Mouse (Mus musculus) right cerebral cortex, postnatal 36 days (tissue): ENCODE measurements around the gene Myo10.
"Not testable (repeated sequence)": the region's sequence is repeated elsewhere in the genome, so short reads cannot be mapped to it uniquely, and the experiment has no call there.

Experiments
- DNase-seq, 2 experiments: peaks; one replicate each; pipeline ENCODE4 v3.0.0; 2022; ENCODE audit warnings: low spot score in 2 of 2, mixed read lengths in 1 of 2

Myo10 gene

DNA sequence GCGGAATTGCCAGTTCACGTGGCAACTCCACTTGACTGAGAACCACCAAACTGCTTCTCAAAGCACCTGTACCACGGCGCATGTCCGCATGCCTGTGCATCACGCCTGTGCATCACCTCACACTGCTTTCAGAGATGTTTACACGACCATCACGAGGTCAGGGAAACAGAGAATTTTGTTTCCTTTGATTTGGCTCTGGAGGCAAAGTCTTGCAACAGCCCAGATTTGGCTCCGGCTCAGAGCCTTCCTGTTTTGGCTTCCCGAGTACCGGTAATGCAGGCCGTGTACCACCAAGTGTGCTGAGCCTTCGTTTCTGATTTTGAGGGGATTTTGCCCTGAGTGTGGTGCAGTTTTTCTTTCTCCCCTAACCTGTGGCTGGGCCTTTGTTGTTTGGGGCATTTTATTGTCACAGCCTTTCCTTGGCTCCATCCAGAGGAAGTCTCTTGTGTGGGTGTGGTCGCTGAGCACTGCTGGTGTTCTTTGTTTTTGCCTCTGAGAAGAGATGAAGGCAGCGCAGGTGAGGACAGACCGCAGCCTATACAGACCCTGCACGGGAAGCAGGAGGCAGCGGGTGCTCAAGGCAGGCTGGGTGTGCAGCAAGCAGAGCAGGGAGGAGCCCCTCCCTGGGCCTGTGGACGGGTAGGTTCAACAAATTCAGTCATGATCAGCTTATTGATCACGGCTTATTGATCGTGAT lies 70.1 kb downstream of the Myo10 start:
- DNase-seq: no peak

DNA sequence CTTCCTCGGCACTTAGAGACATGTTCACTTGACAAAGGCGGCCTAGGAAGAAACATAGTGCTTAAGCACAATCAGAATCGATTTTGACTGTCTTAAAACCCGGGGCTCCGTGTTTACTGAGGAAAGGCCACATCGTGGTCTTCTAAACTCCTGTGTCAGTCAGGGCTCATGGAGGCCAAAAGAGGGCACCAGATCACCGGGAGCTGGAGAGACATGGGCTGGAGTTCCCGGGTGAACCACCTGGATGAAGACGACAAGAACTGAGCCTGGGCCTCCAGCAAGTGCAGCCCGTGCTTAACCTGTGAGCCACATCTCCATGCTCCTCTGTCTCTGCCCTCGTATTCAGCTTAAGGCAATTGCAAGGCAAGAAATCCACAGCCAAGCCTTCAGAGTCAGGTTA lies 71.4 kb downstream of the Myo10 start:
- DNase-seq: no peak

DNA sequence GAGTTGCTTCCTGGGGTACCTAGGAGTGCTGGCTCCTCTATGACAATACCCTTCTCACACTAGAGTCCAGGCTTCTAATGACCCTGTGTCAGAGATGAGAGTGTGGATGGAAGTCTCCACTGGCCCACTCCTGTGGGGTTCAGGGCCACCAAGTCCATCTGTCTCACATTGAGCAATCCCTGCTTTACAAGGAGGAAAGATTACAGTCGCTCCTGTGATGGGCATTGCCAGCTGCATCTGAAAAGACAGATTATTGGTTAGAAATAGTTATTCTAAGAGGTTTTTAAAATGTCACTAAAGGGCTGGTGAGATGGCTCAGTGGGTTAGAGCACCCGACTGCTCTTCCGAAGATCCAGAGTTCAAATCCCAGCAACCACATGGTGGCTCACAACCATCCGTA lies 72.4 kb downstream of the Myo10 start:
- no peak for DNase-seq

DNA sequence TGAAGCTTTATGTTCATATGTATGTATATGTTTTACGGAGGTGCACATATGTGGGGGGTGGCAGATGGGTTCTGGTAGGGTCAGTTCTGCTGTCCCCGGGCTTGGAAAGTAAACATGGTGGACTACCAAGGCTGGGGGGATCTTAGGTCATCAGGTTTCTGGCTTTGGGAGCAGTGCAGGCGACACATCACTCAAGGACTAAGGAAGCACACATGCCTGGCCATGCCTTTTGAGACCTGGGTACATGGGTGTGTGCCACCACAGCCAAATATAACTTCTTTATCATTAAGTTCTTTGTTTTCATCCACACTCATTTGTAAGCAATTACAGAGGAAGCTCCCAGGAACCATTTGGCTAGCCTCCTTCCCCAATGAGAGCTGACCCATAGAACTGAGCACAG lies 72.9 kb downstream of the Myo10 start:
- DNase-seq: no peak

DNA sequence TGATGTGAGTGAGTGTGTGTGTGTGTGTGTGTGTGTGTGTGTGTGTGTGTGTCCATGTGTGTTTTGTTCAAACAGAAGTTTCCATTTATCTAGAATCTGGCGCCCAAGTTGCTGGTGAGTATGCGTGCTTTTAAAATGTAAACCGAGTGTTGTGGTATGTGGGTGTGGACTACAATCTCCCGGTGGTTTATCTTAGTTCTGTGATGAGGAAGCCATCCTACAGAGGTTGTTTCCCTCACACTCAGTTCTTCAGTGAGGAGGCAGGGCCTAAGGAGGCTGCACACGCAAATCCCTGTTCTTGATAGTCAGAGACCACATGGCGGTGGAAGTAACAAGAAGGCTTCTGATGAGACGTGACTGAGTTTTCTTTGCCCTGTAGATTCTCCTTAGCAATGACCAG lies 73.6 kb downstream of the Myo10 start:
- DNase-seq: no peak

DNA sequence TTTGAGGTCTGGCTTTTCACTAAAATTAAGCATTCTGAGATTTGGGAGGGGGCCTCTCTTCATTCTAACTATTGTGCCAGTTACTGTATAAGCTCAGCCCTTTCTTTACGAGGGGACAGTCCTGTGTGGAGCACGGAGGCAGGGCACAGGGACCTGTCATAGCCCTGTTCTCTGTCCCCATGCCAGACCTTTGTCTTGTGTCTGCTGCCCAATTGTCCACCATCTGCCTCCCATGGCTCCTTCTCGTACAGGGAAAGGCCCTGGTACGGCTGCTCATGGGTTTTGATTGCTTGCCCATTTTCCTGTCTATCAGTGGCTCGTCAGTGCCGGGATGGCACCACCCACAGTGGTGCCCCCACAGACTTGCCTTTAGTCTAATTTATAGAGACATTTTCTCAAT lies 74.3 kb downstream of the Myo10 start:
- DNase-seq: no peak

DNA sequence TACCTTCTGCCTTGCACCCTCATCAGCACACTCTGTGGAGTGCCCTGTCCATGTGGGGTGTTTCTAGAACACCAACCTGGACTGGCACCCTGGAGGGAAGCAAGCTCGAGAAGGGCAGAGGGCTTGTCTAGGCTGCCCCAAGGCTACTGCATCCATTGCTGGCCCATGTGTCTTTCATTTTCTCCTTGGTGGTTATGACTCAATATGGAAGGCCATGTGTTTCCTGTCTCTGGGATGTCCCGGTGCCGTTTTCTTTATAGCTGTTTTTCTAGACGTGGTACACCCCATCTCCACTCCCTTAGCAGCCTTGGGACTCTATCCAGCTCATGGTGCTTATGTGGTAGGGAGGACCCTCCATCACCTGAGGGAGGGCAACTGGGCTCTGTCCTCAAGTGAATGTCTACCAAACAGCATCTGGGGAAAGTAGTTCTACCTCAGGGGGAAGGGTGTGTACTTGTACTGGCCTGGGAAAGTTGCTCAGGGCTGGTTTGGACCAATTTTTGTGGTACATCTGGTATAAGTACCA lies 76.8 kb downstream of the Myo10 start:
- no peak for DNase-seq

DNA sequence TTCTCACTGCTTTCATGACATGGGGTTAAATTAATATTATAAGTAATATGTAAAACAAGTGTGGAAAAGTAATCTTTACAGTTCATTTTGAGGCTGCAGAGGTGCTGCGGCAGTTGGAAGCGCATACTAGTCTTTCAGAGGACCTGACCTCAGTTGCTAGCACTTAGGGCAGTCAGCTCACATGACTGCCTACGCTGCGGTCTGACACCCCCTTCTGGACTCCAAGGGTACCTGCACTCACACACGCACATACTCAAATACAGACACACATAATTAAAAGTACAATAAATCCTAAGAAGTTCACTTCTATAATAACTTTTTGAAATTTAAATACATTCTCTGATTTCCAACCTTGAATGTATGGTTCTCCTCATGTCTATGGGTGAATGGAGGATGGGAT lies 80.3 kb downstream of the Myo10 start:
- no peak for DNase-seq

DNA sequence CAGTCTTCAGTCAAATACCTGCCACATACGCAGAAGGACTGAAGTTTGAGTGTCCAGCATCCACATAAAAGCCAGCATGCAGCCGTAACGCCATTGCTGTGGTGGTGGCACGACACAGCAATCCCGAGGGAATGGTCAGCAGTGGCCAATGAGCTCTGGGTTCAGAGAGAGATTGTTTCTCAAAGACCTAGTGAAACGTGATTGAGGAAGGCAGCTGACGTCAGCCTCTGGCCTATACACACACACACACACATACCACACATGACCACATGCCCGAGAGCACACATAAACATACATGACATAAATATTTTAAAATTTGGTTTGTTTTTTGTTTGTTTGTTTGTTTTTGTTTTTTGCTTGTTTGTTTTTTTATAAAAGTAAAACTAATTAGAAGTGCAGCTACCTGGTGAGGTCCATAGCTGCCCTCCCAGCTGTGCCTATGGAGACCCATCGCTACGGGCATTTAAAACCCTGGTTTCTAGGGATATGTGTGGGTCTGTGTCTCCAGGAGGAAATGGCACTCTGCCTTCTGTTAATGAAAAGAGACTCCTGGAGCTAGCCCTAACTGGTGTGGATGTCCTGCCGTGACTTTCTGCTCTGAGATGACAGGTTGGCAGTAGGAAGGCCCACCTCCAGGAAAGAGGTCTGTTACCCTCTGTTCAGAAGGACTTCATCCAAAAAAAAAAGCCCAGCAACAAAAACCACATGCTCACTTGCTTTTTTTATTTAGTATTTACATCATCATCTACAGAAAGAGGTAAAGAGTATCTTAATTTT lies 82.7 kb downstream of the Myo10 start:
- no peak for DNase-seq

DNA sequence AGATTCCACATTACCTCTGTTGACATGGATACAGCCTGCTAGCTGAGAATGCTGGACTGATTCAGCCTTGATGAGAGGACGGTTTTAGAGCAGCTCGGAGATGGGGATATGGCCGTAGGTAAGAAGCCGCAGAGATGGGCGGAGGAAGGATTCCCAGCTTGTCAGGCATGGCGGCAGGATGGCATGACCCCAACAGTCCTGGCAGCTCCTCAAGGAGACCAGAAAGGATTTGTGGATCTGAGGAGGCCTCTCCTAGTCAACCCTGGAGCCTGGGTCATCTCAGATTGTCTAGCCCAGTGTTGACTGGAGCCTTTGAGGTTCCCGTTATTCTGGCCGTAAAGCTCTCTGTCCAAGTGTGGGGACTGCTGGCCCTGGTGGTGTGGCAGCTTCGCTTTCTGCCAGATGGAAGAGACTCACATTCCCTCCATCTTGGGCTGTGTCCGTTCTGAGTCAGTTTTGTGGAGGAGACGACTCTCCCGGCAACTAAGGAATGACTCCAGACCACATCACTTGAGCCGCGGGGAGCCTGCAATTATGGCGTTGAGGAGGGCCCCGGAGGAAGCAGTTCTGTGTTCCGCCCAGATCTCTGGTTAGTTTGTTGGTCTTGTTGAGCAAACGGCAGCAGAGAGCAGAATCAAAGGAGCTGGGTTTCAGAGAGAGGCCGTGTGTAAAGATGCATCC lies 84.7 kb downstream of the Myo10 start:
- DNase-seq: no peak

DNA sequence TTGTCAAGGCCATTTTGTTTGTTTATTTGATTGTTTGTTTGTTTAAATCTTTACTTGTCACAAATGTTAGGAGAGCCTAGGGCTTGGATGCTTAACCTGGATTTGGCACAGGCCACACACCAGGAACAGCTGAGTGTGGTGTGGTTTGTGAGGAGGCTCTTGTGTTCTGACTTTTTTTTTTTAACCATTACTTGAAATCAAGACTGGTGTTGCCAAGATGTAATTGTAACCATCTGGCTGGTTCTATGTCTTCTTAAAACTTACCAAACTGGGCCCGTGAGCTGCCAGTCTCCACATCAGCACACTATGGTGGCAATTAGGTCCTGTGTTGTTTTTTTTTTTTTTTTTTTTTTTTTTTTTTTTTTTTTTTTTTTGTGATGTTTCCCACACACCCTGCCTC lies 85.6 kb downstream of the Myo10 start:
- DNase-seq: no peak

DNA sequence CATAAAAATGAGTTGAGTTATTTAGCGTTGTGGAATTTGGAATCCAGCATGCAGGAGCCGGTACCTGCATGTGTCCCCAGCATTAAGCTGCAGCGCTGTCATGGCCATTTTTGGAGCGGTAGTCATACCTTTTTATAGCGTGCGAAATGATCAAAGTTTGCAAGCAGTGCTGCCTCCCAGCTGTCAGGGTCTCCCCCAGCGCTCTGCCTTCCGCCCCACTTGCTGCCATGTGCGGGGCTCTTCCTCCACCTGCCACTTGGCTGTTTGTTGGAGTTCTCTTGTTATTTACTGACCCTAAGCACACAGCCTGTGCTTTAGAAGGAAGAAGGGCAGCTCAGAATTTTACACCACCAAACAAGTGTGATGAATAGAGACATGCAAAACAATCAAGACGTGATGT lies 88.6 kb downstream of the Myo10 start:
- no peak for DNase-seq

DNA sequence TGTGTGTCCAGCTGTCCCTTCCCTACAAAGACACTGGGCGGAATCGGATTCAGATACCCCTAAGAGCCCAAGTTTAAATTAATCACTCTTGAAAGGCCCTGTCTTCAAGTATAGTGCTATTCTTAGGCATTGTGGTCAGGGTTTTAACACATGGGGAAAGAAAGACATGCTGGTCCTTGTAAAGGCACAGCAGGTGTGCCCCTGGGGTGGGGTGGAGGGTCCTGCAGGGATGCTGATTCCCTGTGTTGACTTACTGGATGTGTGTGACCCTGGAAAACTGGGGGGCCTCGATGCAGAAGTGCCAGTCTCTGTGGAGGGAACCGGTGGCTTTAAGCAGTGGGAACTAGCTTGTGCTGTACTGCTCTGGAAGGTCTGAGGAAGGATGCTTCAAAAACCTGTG lies 90.6 kb downstream of the Myo10 start:
- DNase-seq: no peak

DNA sequence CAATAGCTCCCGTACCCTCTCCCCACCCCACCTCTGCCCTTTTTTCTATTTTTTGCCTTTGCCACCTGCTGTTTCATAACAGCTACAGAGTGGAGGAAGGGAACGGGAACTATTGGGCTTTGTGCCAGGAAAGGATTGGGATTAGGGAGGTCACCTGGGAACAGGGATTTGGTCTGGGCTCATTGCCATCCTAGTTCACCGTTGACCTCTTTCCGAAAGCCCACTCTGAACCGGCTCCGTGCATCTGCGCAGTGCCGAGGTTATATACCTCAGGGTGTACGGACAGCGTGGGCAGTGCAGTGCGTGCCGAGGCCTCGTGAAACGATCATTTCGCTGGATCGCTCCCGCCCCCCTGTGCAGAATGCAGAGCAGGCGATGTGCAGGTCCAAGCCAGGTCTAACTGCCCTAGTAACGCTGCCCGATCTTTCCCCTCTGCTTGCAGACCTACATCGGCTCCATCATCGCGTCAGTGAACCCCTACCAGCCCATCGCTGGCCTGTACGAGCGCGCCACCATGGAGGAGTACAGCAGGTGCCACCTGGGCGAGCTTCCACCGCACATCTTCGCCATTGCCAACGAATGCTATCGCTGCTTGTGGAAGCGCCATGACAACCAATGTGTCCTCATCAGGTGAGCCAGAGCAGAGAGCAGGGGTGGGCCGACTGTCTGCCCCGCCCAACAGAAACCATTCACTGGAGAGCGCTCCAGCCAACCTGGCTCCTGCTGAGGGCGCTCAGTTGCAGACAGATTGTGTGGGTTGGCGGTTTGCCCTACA lies 91.4 kb downstream of the Myo10 start:
- peak; percentile 38 to 45 for DNase-seq

DNA sequence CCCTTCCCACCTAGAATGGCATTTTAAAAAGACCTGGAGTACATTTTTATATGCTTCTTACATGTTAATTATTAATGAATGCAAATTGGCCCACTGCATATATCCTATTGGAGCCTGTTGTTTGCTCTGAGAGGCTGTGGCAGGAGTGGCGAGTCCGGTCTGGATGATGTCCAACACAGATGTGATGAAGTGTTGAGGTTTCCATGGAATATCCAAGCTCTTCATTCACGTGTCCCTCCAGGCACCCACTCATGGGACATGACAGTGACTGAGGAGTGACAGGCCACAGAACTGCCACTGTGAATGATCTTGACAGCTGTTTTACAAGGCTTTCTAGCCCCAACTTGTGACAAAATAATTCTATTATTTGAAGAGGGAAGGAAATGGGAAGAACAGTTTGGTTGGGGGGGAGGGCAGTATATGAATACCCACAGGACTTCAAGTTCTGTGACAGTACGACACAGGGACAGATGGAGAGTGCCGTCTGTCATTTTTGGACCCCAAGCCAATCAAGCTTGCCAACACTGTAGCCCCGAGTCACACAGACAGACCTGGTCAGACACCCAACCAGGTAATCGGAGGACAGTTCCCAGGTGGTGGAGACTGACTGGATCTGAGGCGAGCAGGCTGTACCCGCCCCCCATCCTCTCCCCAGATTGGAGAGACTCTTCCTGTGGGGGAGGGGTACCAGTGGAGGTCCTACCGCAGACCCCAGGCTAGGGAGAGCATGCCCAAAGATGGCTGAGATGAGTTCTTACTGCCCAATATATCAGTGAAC lies 93.1 kb downstream of the Myo10 start:
- no peak for DNase-seq

DNA sequence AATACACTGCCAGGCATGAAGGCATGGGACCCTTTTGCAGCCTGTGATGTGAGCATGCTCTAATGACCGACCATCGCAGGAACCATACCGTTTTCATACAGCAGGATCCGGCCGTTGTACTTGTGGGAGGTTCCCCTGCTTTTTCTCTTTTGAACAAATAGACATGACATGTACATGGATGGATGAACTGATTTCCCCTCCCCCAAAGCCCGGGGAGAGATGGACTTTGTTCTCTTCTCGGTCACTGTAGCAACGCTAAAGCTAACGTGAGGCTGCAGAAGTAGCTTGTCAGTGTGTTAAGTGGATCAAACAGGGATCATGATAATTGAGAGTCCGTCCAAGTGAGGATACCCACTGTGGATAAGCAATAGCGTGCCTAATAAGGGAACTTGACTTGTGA lies 93.7 kb downstream of the Myo10 start:
- no peak for DNase-seq

DNA sequence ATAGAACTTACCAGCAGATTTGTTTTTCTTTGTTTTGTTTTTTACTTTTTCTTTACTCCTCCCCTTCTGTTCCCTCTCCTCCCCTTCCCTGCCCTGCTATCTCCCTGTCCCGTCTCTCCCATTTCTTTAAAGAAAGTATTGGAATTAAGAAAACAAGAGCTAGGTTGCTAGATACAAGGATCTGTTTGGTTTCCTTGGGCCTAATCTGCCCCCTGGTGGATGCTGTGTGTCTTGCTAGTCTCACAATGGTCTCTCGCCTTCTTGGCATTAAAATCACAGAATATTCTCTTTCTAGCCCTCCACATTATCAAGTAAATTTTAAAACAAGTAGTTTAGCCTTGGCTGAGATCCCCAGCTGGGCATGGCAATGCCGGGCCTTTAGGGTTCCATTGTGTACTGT lies 94.7 kb downstream of the Myo10 start:
- DNase-seq: peak; percentile 69 to 71

DNA sequence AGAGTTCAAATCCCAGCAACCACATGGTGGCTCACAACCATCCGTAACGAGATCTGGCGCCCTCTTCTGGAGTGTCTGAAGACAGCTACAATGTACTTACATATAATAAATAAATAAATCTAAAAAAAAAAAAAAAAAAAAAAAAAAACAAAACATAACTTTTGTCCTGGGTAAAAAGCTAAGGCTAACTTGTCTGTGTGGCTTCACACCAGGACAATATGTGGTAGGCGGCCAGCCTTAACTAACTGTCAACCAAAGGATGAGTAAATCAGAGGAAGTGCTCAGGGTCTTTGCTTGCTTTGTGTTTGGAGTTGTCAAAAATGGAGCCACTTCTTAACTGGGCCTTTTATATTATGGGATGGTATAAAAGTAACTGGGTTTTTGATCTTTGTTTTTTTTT lies 95.8 kb downstream of the Myo10 start:
- DNase-seq: not testable (repeated sequence)

DNA sequence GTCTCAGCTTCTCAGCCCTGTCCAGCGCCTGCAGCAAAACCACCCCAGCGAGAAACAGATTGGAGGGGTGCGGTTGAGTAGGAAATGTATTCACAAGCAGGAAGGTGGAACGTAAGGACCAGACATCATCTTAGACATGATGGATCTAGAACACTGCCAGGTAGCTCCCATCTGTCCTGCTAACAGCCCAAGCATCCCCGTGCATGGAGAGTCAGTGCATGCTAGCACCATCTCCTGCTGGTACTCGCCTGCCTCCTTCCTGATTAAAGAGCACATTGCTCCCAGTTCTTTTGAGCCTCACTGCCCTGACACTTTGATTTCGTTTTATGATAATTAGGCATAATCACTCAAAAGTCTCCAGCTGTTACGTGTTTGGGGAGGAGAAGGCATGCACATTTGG lies 96.9 kb downstream of the Myo10 start:
- DNase-seq: no peak

DNA sequence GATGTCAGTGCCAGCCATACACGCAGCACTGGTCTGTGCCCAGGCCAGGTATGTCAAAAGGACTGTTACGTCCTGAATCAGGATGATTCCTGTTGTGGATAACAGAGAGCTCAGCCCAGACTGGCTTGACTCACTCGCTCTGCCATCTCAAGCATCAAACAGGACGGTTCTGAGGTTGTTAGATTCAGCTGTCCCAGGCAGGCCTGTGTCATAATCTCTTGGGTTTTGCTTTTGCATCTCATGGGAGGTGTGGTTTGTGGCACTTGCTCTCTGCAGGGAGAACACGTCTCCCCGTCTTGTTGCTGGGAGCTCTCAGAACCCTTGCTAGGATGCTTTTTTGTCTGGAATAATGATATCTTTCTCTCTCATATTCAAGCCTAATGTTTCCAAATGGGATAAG lies 97.9 kb downstream of the Myo10 start:
- DNase-seq: no peak
